Mouse (Mus musculus): ENCODE measurements around the gene Ppy. TPM values are rescaled to one million over a fixed set of nuclear protein-coding genes. Genes with fewer than 3 reads are reported as not detected.

The Ppy gene
- total RNA-seq, 2 experiments from 2014 or later: not detected

- intact Hi-C loops (cut with DNase I): no loop called here
- no peak for DNase-seq (ENCODE audit: low spot score in 2 of 2)
Measured at GRCm38 (mm10) chr11:102051954-102052353, 49.2 kb downstream of the Ppy start.

- intact Hi-C loops (cut with DNase I): no loop called here
- no peak for DNase-seq (ENCODE audit: low spot score in 2 of 2)
Measured at GRCm38 (mm10) chr11:102051541-102051940, 49.6 kb downstream of the Ppy start.

Other genes with a start within 250 kb of the Ppy start
- gene Meox1, start 206.9 kb downstream of the Ppy start, total RNA-seq (2021): under 1 TPM; 0.53 to 0.78 TPM
- gene Sost, start 134.3 kb downstream of the Ppy start, total RNA-seq (2021): not detected
- not detected for gene Cfap97d1, start 117.0 kb downstream of the Ppy start, total RNA-seq (2021)
- gene Dusp3, start 114.3 kb downstream of the Ppy start, total RNA-seq (2021): 100 to 1,000 TPM; 217 to 237 TPM
- 10 to 100 TPM; 71.2 to 72.9 TPM for gene Mpp3, start 72.9 kb downstream of the Ppy start, total RNA-seq (2021)
- not detected for gene Cd300lg, start 59.8 kb downstream of the Ppy start, total RNA-seq (2021)
- 100 to 1,000 TPM; 153 to 174 TPM for gene Mpp2, start 12.8 kb downstream of the Ppy start, total RNA-seq (2021)
- not detected for gene Pyy, start 6.5 kb upstream of the Ppy start, total RNA-seq (2021)
- gene Nags, start 44.2 kb upstream of the Ppy start, total RNA-seq (2021): not detected
- gene Tmem101, start 55.1 kb upstream of the Ppy start, total RNA-seq (2021): 10 to 100 TPM; 24.8 to 28.0 TPM
- 10 to 100 TPM; 58.3 to 66.4 TPM for gene Lsm12, start 84.0 kb upstream of the Ppy start, total RNA-seq (2021)
- 10 to 100 TPM; 55.7 to 61.8 TPM for gene G6pc3, start 88.3 kb upstream of the Ppy start, total RNA-seq (2021)
- gene Hdac5, start 128.8 kb upstream of the Ppy start, total RNA-seq (2021): 100 to 1,000 TPM; 243 to 261 TPM
- gene BC030867, start 147.6 kb upstream of the Ppy start, total RNA-seq (2021): 1 to 10 TPM in 1 of 2 experiments, under 1 TPM in 1; 0.94 to 1.1 TPM
- 1 to 10 TPM; 1.2 TPM for gene Asb16, start 167.4 kb upstream of the Ppy start, total RNA-seq (2021)
- gene Tmub2, start 183.6 kb upstream of the Ppy start, total RNA-seq (2021): 10 to 100 TPM; 67.8 to 71.4 TPM
- gene Atxn7l3, start 195.3 kb upstream of the Ppy start, total RNA-seq (2021): 100 to 1,000 TPM; 231 to 242 TPM
- gene Ubtf, start 218.4 kb upstream of the Ppy start, total RNA-seq (2021): 100 to 1,000 TPM; 123 to 127 TPM